ENCODE assay signal across 8 mouse cellular contexts in genomic region chr11:74838441-74838840, GRCm38 (mm10). TPM values are rescaled to one million over a fixed set of nuclear protein-coding genes. Genes with fewer than 3 reads are reported as not detected.
A peak's percentile ranks its signal among the peaks of the same experiment; 100 is the strongest.
DNase-seq lines count a peak whose midpoint lies in the region; ATAC-seq and TF ChIP-seq lines count a peak whose summit lies in the region.

No protein-coding gene starts in this region.

- peak; percentile 59 for ATAC-seq in G1E (ENCODE audit: extremely low read depth, insufficient number of reproducible peaks, low FRiP score, poor library complexity, severe bottlenecking)
- ATAC-seq in forebrain, embryonic 15.5 days (replicated peaks): peak; percentile 68

- peak overlapping the region; percentile 50 for H3K9ac ChIP-seq in forebrain, embryonic 15.5 days (replicated peaks)

- no peak for TF ChIP-seq CTCF in G1E (IDR thresholded peaks at IDR 0.05; ENCODE audit: low read depth, low read length)
- no peak for TF ChIP-seq CTCF in layer of hippocampus, adult 2 months (conservative IDR thresholded peaks at IDR 0.05)
- TF ChIP-seq CTCF in lung, adult 2 months (IDR thresholded peaks at IDR 0.05; ENCODE audit: insufficient read depth, low read length): no peak
- TF ChIP-seq CTCF in olfactory bulb, adult 2 months (IDR thresholded peaks at IDR 0.05; ENCODE audit: insufficient read depth, low read depth, low read length): no peak
- peak; percentile 71; the same call in 1 of the 2 replicates for TF ChIP-seq CTCF in thymus, adult 2 months (IDR thresholded peaks at IDR 0.05; ENCODE audit: borderline replicate concordance, control insufficient read depth, extremely low read depth, insufficient read depth, low read length, poor library complexity)

- under 1% methylated on average over 35 of the region's 35 CpGs for WGBS in forebrain, embryonic 15.5 days
- WGBS in lung, adult 2 months: under 1% methylated on average over 35 of the region's 35 CpGs
- under 1% methylated on average over 35 of the region's 35 CpGs for WGBS in olfactory bulb, adult 2 months
- under 1% methylated on average over 35 of the region's 35 CpGs for WGBS in thymus, adult 2 months

- peaks cover 84% of the 10 kb centered on the region for H3K36me3 ChIP-seq in G1E (replicated peaks)
- peaks cover 19% of the 10 kb centered on the region for H3K36me3 ChIP-seq in forebrain, embryonic 15.5 days
- H3K36me3 ChIP-seq in thymus, adult 2 months (ENCODE audit: control insufficient read depth, insufficient read depth, low read length): no peaks in the 10 kb centered on the region

- intact Hi-C loops in heart, postnatal 25 days (cut with DNase I): loop anchor here (10.0 kb wide), 1 partner anchor 1666 kb away; no protein-coding TSS in a partner anchor

- H3K27ac ChIP-seq in forebrain, embryonic 15.5 days (replicated peaks): peak overlapping the region; percentile 91
- H3K27ac ChIP-seq in layer of hippocampus, adult 2 months: peak overlapping the region; percentile 91
- H3K27ac ChIP-seq in olfactory bulb, adult 2 months (ENCODE audit: insufficient read depth, low read depth, low read length): no peak overlapping the region
- peak overlapping the region; percentile 85; the same call in 1 of the 2 replicates for H3K27ac ChIP-seq in thymus, adult 2 months (ENCODE audit: control insufficient read depth, insufficient read depth, low read length)

- no peaks in the 10 kb centered on the region for H3K9me3 ChIP-seq in G1E (replicated peaks)
- H3K9me3 ChIP-seq in forebrain, embryonic 15.5 days: no peaks in the 10 kb centered on the region

- no peaks in the 10 kb centered on the region for H3K27me3 ChIP-seq in G1E (ENCODE audit: insufficient read depth, low read length)
- H3K27me3 ChIP-seq in forebrain, embryonic 15.5 days: no peaks in the 10 kb centered on the region
- no peaks in the 10 kb centered on the region for H3K27me3 ChIP-seq in thymus, adult 2 months (ENCODE audit: control insufficient read depth, insufficient read depth, low read length)

- peak overlapping the region; percentile 87 for H3K4me2 ChIP-seq in forebrain, embryonic 15.5 days (replicated peaks)

- H3K4me1 ChIP-seq in G1E (ENCODE audit: insufficient read depth, low read depth, low read length): peaks cover 88% of the 10 kb centered on the region
- H3K4me1 ChIP-seq in forebrain, embryonic 15.5 days: peaks cover 41% of the 10 kb centered on the region
- H3K4me1 ChIP-seq in lung, adult 2 months (ENCODE audit: control insufficient read depth, insufficient read depth, low read length): peaks cover 19% of the 10 kb centered on the region
- H3K4me1 ChIP-seq in olfactory bulb, adult 2 months (ENCODE audit: control insufficient read depth, insufficient read depth, low read length): peaks cover 55% of the 10 kb centered on the region
- peaks cover 43% of the 10 kb centered on the region for H3K4me1 ChIP-seq in thymus, adult 2 months (replicated peaks; ENCODE audit: control insufficient read depth, insufficient read depth, low read length)

- no peak; the same call in 1 of the 2 replicates for TF ChIP-seq POLR2A in lung, adult 2 months (IDR thresholded peaks at IDR 0.05; ENCODE audit: borderline replicate concordance, extremely low read depth, low read depth, low read length)
- TF ChIP-seq POLR2A in olfactory bulb, adult 2 months (IDR thresholded peaks at IDR 0.05; ENCODE audit: insufficient read depth, low read depth, low read length): no peak
- peak; percentile 46 for TF ChIP-seq POLR2A in thymus, adult 2 months (IDR thresholded peaks at IDR 0.05; ENCODE audit: control insufficient read depth, extremely low read depth, insufficient read depth, low read length, poor library complexity)

- peak overlapping the region; percentile 72 for H3K4me3 ChIP-seq in G1E (ENCODE audit: low read depth, low read length)
- peak overlapping the region; percentile 55 for H3K4me3 ChIP-seq in forebrain, embryonic 15.5 days
- peak overlapping the region; percentile 77 for H3K4me3 ChIP-seq in layer of hippocampus, adult 2 months
- H3K4me3 ChIP-seq in lung, adult 2 months (replicated peaks; ENCODE audit: extremely low read depth, low read depth, low read length): peak overlapping the region; percentile 63
- H3K4me3 ChIP-seq in olfactory bulb, adult 2 months (ENCODE audit: insufficient read depth, low read depth, low read length): peak overlapping the region; percentile 72
- H3K4me3 ChIP-seq in thymus, adult 2 months (ENCODE audit: control insufficient read depth, insufficient read depth, low read length): peak overlapping the region; percentile 61

- peak; percentile 96 for DNase-seq in G1E (ENCODE audit: low spot score)
- peak; percentile 96 for DNase-seq in cerebellum, adult 11-12 months
- DNase-seq in heart, postnatal 25 days (ENCODE audit: low spot score): peak; percentile 95
- peak; percentile 86 to 88 for DNase-seq in layer of hippocampus, adult 2 months (ENCODE audit: low spot score in 2 of 2)
- DNase-seq in lung, adult 2 months: peak; percentile 92
- DNase-seq in thymus, adult 2 months: peak; percentile 95

RNA-seq across cellular contexts. Expression of gene Mnt, which starts 7.7 kb away (rescaled TPM):
- total RNA-seq in G1E (2014; fragmentation: Nextera tagmentation): 19.6 and 28.1 TPM in 2 replicates
- total RNA-seq in G1E (2017): 3.0 and 4.6 TPM in 2 replicates
- 117 and 145 TPM in 2 replicates for polyA plus RNA-seq in G1E (2012)
- 10.0 and 10.1 TPM in 2 replicates for polyA plus RNA-seq in forebrain, embryonic 15.5 days (2015; fragmentation: Nextera tagmentation; extraction: Ambion mirVana)
- total RNA-seq in heart, postnatal 25 days (2021): 10 to 100 TPM in 1 of 2 experiments, 1 to 10 TPM in 1; 9.8 to 10.6 TPM
- total RNA-seq in layer of hippocampus, adult 2 months (2021): 10 to 100 TPM; 31.3 to 32.8 TPM
- polyA plus RNA-seq in lung, adult 2 months (2012; rRNA removed): 21.3 and 22.2 TPM in 2 replicates
- polyA plus RNA-seq in olfactory bulb, adult 2 months (2012; ENCODE audit: insufficient read depth, insufficient read length, low replicate concordance, missing spikeins): not detected in 2 replicates
- polyA plus RNA-seq in thymus, adult 2 months (2012; rRNA removed): 39.9 and 48.4 TPM in 2 replicates

RNA-seq across cellular contexts. Expression of gene Sgsm2, which starts 58.4 kb away (rescaled TPM):
- total RNA-seq in G1E (2014; fragmentation: Nextera tagmentation) (7.4 and 9.7 TPM in 2 replicates), G1E (2017) (4.7 and 5.2 TPM in 2 replicates)
- polyA plus RNA-seq in G1E (2012): 10.3 and 10.5 TPM in 2 replicates
- polyA plus RNA-seq in forebrain, embryonic 15.5 days (2015; fragmentation: Nextera tagmentation; extraction: Ambion mirVana): 14.3 and 14.6 TPM in 2 replicates
- total RNA-seq in heart, postnatal 25 days (2021): 1 to 10 TPM; 4.8 to 6.7 TPM
- 10 to 100 TPM; 91.7 to 99.3 TPM for total RNA-seq in layer of hippocampus, adult 2 months (2021)
- polyA plus RNA-seq in lung, adult 2 months (2012; rRNA removed): 19.3 and 22.1 TPM in 2 replicates
- polyA plus RNA-seq in olfactory bulb, adult 2 months (2012; ENCODE audit: insufficient read depth, insufficient read length, low replicate concordance, missing spikeins): not detected in 2 replicates
- 13.5 and 14.5 TPM in 2 replicates for polyA plus RNA-seq in thymus, adult 2 months (2012; rRNA removed)

RNA-seq across cellular contexts. Expression of gene Tsr1, which starts 59.4 kb away (rescaled TPM):
- total RNA-seq in G1E (2014; fragmentation: Nextera tagmentation) (41.2 and 58.1 TPM in 2 replicates), G1E (2017) (72.5 and 74.6 TPM in 2 replicates)
- polyA plus RNA-seq in G1E (2012): 34.5 and 38.4 TPM in 2 replicates
- 34.4 and 34.5 TPM in 2 replicates for polyA plus RNA-seq in forebrain, embryonic 15.5 days (2015; fragmentation: Nextera tagmentation; extraction: Ambion mirVana)
- 10 to 100 TPM; 15.6 to 17.0 TPM for total RNA-seq in heart, postnatal 25 days (2021)
- 10 to 100 TPM; 32.0 to 36.8 TPM for total RNA-seq in layer of hippocampus, adult 2 months (2021)
- polyA plus RNA-seq in lung, adult 2 months (2012; rRNA removed): 7.1 and 7.5 TPM in 2 replicates
- polyA plus RNA-seq in olfactory bulb, adult 2 months (2012; ENCODE audit: insufficient read depth, insufficient read length, low replicate concordance, missing spikeins): not detected in 2 replicates
- 15.4 and 17.9 TPM in 2 replicates for polyA plus RNA-seq in thymus, adult 2 months (2012; rRNA removed)

Comparison
In these comparisons a context has a peak if more than half of its experiments do, and no peak if none do; other contexts are left out.
1. RNA of gene Mnt, which starts 7.7 kb away (polyA plus RNA-seq): 117 to 145 TPM in G1E, 39.9 to 48.4 TPM in thymus, adult 2 months, 21.3 to 22.2 TPM in lung, adult 2 months and 10.0 to 10.1 TPM in forebrain, embryonic 15.5 days; not detected in olfactory bulb, adult 2 months; every median in the first group is over 10 times any median in the second.
2. Peak in every context shown above with its lines, with median percentiles within 50 percentile points of each other: DNase-seq and H3K4me3 ChIP-seq.